Mouse (Mus musculus) spleen, postnatal 4 days (tissue): ENCODE measurements at regions not wholly inside any gene's neighbourhood (a gene's known extent, or its start where the extent isn't known, plus 50 kb on each side); places are given as distances from the start of the nearest gene placed in this dataset.

ENCODE experiments used
- DNase-seq, 2 experiments: peaks; one replicate each; pipeline ENCODE4 v3.0.0; 2022; ENCODE audit warnings: low spot score in 2 of 2

GRCm38 (mm10) chr1:42008046-42008445, 687.5 kb upstream of the Pou3f3 start:
- DNase-seq: no peak

- no peak for DNase-seq
Observed at GRCm38 (mm10) chr1:42012911-42013310, 682.7 kb upstream of the Pou3f3 start.

GRCm38 (mm10) chr1:42018966-42019365, 676.6 kb upstream of the Pou3f3 start:
- DNase-seq: no peak

GRCm38 (mm10) chr1:42025781-42026180, 669.8 kb upstream of the Pou3f3 start:
- DNase-seq: no peak

- DNase-seq: no peak
Observed at GRCm38 (mm10) chr1:42026423-42026822, 669.1 kb upstream of the Pou3f3 start.

GRCm38 (mm10) chr1:42033786-42034185, 661.8 kb upstream of the Pou3f3 start:
- DNase-seq: no peak

GRCm38 (mm10) chr1:42035371-42035770, 660.2 kb upstream of the Pou3f3 start:
- DNase-seq: no peak

GRCm38 (mm10) chr1:42041544-42041943, 654.0 kb upstream of the Pou3f3 start:
- DNase-seq: no peak

GRCm38 (mm10) chr1:42058494-42058893, 637.1 kb upstream of the Pou3f3 start:
- DNase-seq: no peak

GRCm38 (mm10) chr1:42070064-42070463, 625.5 kb upstream of the Pou3f3 start:
- no peak for DNase-seq

GRCm38 (mm10) chr1:42096026-42096425, 599.5 kb upstream of the Pou3f3 start:
- no peak for DNase-seq

GRCm38 (mm10) chr1:42098580-42098979, 597.0 kb upstream of the Pou3f3 start:
- DNase-seq: no peak

- DNase-seq: no peak
Observed at GRCm38 (mm10) chr1:42107521-42107920, 588.0 kb upstream of the Pou3f3 start.

- DNase-seq: no peak
Observed at GRCm38 (mm10) chr1:42107925-42108324, 587.6 kb upstream of the Pou3f3 start.

- DNase-seq: no peak
Observed at GRCm38 (mm10) chr1:42152175-42152790, 543.3 kb upstream of the Pou3f3 start.

- no peak for DNase-seq
Observed at GRCm38 (mm10) chr1:42152916-42153315, 542.7 kb upstream of the Pou3f3 start.

GRCm38 (mm10) chr1:42167790-42168572, 527.6 kb upstream of the Pou3f3 start:
- DNase-seq: no peak

GRCm38 (mm10) chr1:42169505-42169904, 526.1 kb upstream of the Pou3f3 start:
- no peak for DNase-seq

GRCm38 (mm10) chr1:42186295-42186694, 509.3 kb upstream of the Pou3f3 start:
- DNase-seq: no peak

- no peak for DNase-seq
Observed at GRCm38 (mm10) chr1:42228098-42228497, 467.5 kb upstream of the Pou3f3 start.

- DNase-seq: no peak
Observed at GRCm38 (mm10) chr1:42229711-42230110, 465.9 kb upstream of the Pou3f3 start.

- DNase-seq: no peak
Observed at GRCm38 (mm10) chr1:42230469-42231040, 465.0 kb upstream of the Pou3f3 start.

GRCm38 (mm10) chr1:42231091-42231490, 464.5 kb upstream of the Pou3f3 start:
- no peak for DNase-seq
